Mouse (Mus musculus): ENCODE measurements around the gene Fcrl6. TPM values are rescaled to one million over a fixed set of nuclear protein-coding genes. Genes with fewer than 3 reads are reported as not detected.

Fcrl6 gene
- polyA plus RNA-seq, 1 experiment from 2014 or later, result not detected

GRCm38 (mm10) chr1:172555638-172556037 lies 46.7 kb downstream of the Fcrl6 start, which contains the start of gene Vsig8:
Vsig8 (plus strand) TSS chr1:172555938.
- WGBS, result 76% methylated on average over 11 of the region's 11 CpGs
- H3K4me3 ChIP-seq (ENCODE audit: low read length), result no peak within 1 kb of the TSS
- H3K27ac ChIP-seq (ENCODE audit: low read length), result no peak within 1 kb of the TSS
- peaks cover 19% of the 10 kb centered on the region for H3K4me1 ChIP-seq (ENCODE audit: insufficient read depth, low read length)
- H3K36me3 ChIP-seq (ENCODE audit: insufficient read depth, low read length), result no peaks in the 10 kb centered on the region
- no peak for ATAC-seq (ENCODE audit: low FRiP score, low TSS enrichment)
- no peak within 1 kb of the TSS for H3K9ac ChIP-seq (replicated peaks; ENCODE audit: low read length)
- no peaks in the 10 kb centered on the region for H3K9me3 ChIP-seq (ENCODE audit: low read length)
- H3K27me3 ChIP-seq (ENCODE audit: insufficient read depth, low read length), result peaks cover 9% of the 10 kb centered on the region
- no peak within 1 kb of the TSS for H3K4me2 ChIP-seq (replicated peaks; ENCODE audit: low read depth, low read length)

DNA sequence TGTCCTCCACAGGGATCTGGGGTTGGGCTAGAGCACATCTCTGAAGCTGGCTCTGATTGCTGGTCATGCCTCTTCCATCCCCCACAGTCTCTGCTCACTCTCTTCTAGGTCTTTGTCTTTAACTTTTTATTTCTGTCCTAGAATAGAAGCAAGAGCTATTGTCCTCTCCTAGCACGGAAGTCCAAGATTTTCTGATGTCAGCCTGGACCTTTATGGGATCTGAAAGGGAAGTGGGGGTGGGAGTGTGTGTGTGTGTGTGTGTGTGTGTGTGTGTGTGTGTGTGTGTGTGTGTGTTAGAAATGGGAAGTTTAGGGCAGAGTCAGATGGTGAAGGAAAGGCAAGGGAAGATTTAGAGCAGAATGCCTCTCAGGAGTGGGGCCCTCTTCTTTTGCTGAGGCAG lies 49.7 kb downstream of the Fcrl6 start:
- Histone ChIP-seq H3K9me3 (ENCODE audit: low read length) (no peaks in the 10 kb centered on the region), H3K4me1 (ENCODE audit: insufficient read depth, low read length) (peaks cover 30% of the 10 kb centered on the region), H3K9ac (replicated peaks; ENCODE audit: low read length) (no peak overlapping the region), H3K27ac (ENCODE audit: low read length) (peak overlapping the region; percentile 43), H3K4me3 (ENCODE audit: low read length) (no peak overlapping the region), H3K27me3 (ENCODE audit: insufficient read depth, low read length) (no peaks in the 10 kb centered on the region), H3K4me2 (replicated peaks; ENCODE audit: low read depth, low read length) (no peak overlapping the region), H3K36me3 (ENCODE audit: insufficient read depth, low read length) (no peaks in the 10 kb centered on the region)
- ATAC-seq (ENCODE audit: low FRiP score, low TSS enrichment), result no peak
- WGBS, result 43% methylated on average over 1 of the region's 1 CpGs

DNA sequence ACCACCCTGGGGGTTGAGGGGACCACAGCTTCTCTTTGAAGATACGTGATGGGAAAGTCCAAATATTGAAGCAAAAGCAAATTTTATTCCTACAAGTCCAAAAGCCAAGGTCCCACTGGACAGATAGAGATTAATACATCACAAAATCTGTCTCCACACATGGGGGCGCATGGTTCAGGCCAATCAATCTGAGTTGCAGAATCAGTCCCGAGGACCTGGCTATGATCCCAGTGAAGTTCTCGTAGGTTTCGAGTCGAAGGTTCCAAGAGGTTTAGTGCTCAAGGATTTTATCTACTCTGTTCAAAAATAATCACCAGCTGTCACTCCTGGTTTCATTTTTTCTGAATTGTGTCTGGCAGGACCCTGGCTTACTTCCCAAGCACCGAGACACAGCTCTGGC lies 51.3 kb downstream of the Fcrl6 start:
- peaks cover 30% of the 10 kb centered on the region for H3K4me1 ChIP-seq (ENCODE audit: insufficient read depth, low read length)
- ATAC-seq (ENCODE audit: low FRiP score, low TSS enrichment), result no peak
- no peaks in the 10 kb centered on the region for H3K9me3 ChIP-seq (ENCODE audit: low read length)
- peak overlapping the region; percentile 63 for H3K4me3 ChIP-seq (ENCODE audit: low read length)
- WGBS, result 51% methylated on average over 7 of the region's 7 CpGs
- peak overlapping the region; percentile 68 for H3K9ac ChIP-seq (replicated peaks; ENCODE audit: low read length)
- H3K27me3 ChIP-seq (ENCODE audit: insufficient read depth, low read length), result no peaks in the 10 kb centered on the region
- H3K27ac ChIP-seq (ENCODE audit: low read length), result no peak overlapping the region
- H3K36me3 ChIP-seq (ENCODE audit: insufficient read depth, low read length), result no peaks in the 10 kb centered on the region
- H3K4me2 ChIP-seq (replicated peaks; ENCODE audit: low read depth, low read length), result peak overlapping the region; percentile 78

DNA sequence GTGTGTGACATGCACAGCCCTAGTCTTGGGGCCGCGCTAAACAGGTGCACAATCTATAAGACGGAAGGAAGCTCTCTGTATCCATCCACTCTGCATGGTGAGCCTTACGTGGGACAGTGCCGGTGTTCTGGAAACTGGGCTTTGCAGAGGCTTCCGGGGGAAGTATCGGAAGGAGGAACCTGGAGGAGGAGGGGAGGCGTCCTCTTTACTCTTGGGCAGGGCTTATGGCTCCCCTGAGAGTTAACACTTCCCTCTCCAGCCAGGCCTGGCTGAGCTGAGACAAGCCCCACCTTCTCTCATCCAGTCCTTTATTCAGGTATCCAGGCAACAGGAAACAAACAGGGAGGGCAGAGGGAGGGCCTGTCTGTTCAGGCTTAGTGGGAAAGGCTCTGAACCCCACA lies 51.8 kb downstream of the Fcrl6 start:
- no peaks in the 10 kb centered on the region for H3K27me3 ChIP-seq (ENCODE audit: insufficient read depth, low read length)

GRCm38 (mm10) chr1:172549717-172550116 lies 52.6 kb downstream of the Fcrl6 start:
- H3K9me3 ChIP-seq (ENCODE audit: low read length), result no peaks in the 10 kb centered on the region
- 6% methylated on average over 8 of the region's 8 CpGs for WGBS
- peak overlapping the region; percentile 63 for H3K4me3 ChIP-seq (ENCODE audit: low read length)
- peak overlapping the region; percentile 46 for H3K27ac ChIP-seq (ENCODE audit: low read length)
- no peaks in the 10 kb centered on the region for H3K36me3 ChIP-seq (ENCODE audit: insufficient read depth, low read length)
- H3K4me2 ChIP-seq (replicated peaks; ENCODE audit: low read depth, low read length), result peak overlapping the region; percentile 78
- peak overlapping the region; percentile 68 for H3K9ac ChIP-seq (replicated peaks; ENCODE audit: low read length)
- no peaks in the 10 kb centered on the region for H3K27me3 ChIP-seq (ENCODE audit: insufficient read depth, low read length)
- ATAC-seq (ENCODE audit: low FRiP score, low TSS enrichment), result no peak
- H3K4me1 ChIP-seq (ENCODE audit: insufficient read depth, low read length), result peaks cover 24% of the 10 kb centered on the region

More for the DNA sequence above, 51.8 kb downstream of the Fcrl6 start:
- no peaks in the 10 kb centered on the region for H3K36me3 ChIP-seq (ENCODE audit: insufficient read depth, low read length)
- peak; percentile 92 for ATAC-seq (ENCODE audit: low FRiP score, low TSS enrichment)
- H3K9ac ChIP-seq (replicated peaks; ENCODE audit: low read length), result peak overlapping the region; percentile 68
- no peaks in the 10 kb centered on the region for H3K9me3 ChIP-seq (ENCODE audit: low read length)
- WGBS, result 0% methylated on average over 8 of the region's 8 CpGs
- H3K27ac ChIP-seq (ENCODE audit: low read length), result peak overlapping the region; percentile 46
- H3K4me1 ChIP-seq (ENCODE audit: insufficient read depth, low read length), result peaks cover 30% of the 10 kb centered on the region
- peak overlapping the region; percentile 78 for H3K4me2 ChIP-seq (replicated peaks; ENCODE audit: low read depth, low read length)
- H3K4me3 ChIP-seq (ENCODE audit: low read length), result peak overlapping the region; percentile 63

- Histone ChIP-seq H3K4me3 (ENCODE audit: low read length) (peak overlapping the region; percentile 63; the same call in 1 of the 2 replicates), H3K4me1 (ENCODE audit: insufficient read depth, low read length) (peaks cover 21% of the 10 kb centered on the region), H3K27me3 (ENCODE audit: insufficient read depth, low read length) (no peaks in the 10 kb centered on the region), H3K36me3 (ENCODE audit: insufficient read depth, low read length) (no peaks in the 10 kb centered on the region), H3K4me2 (replicated peaks; ENCODE audit: low read depth, low read length) (peak overlapping the region; percentile 78), H3K27ac (ENCODE audit: low read length) (no peak overlapping the region), H3K9ac (replicated peaks; ENCODE audit: low read length) (no peak overlapping the region), H3K9me3 (ENCODE audit: low read length) (no peaks in the 10 kb centered on the region)
- no peak for ATAC-seq (ENCODE audit: low FRiP score, low TSS enrichment)
- WGBS, result 18% methylated on average over 2 of the region's 2 CpGs
Observed at GRCm38 (mm10) chr1:172549314-172549713, 53.0 kb downstream of the Fcrl6 start.

GRCm38 (mm10) chr1:172548501-172548900 lies 53.9 kb downstream of the Fcrl6 start:
- Histone ChIP-seq H3K9ac (replicated peaks; ENCODE audit: low read length) (no peak overlapping the region), H3K9me3 (ENCODE audit: low read length) (no peaks in the 10 kb centered on the region), H3K4me1 (ENCODE audit: insufficient read depth, low read length) (peaks cover 18% of the 10 kb centered on the region), H3K4me2 (replicated peaks; ENCODE audit: low read depth, low read length) (no peak overlapping the region), H3K27me3 (ENCODE audit: insufficient read depth, low read length) (no peaks in the 10 kb centered on the region), H3K36me3 (ENCODE audit: insufficient read depth, low read length) (no peaks in the 10 kb centered on the region), H3K4me3 (ENCODE audit: low read length) (no peak overlapping the region), H3K27ac (ENCODE audit: low read length) (no peak overlapping the region)
- ATAC-seq (ENCODE audit: low FRiP score, low TSS enrichment), result no peak
- WGBS, result 40% methylated on average over 7 of the region's 7 CpGs

Other genes starting within 250 kb of the Fcrl6 start
- 7.3 and 7.8 TPM in 2 replicates for gene Pigm, start 226.0 kb downstream of the Fcrl6 start, polyA plus RNA-seq (2015; fragmentation: Nextera tagmentation; extraction: Ambion mirVana)
- gene Slamf9, start 127.2 kb downstream of the Fcrl6 start, polyA plus RNA-seq (2015; fragmentation: Nextera tagmentation; extraction: Ambion mirVana), result 1.0 and 1.7 TPM in 2 replicates
- gene Igsf9, start 120.8 kb downstream of the Fcrl6 start, polyA plus RNA-seq (2015; fragmentation: Nextera tagmentation; extraction: Ambion mirVana), result 45.7 and 58.1 TPM in 2 replicates
- gene Tagln2, start 102.5 kb downstream of the Fcrl6 start, polyA plus RNA-seq (2015; fragmentation: Nextera tagmentation; extraction: Ambion mirVana), result 280 and 282 TPM in 2 replicates
- 1.9 and 2.5 TPM in 2 replicates for gene Cfap45, start 81.8 kb downstream of the Fcrl6 start, polyA plus RNA-seq (2015; fragmentation: Nextera tagmentation; extraction: Ambion mirVana)
- 0.34 and 0.68 TPM in 2 replicates for gene Vsig8, start 46.6 kb downstream of the Fcrl6 start, polyA plus RNA-seq (2015; fragmentation: Nextera tagmentation; extraction: Ambion mirVana)
- 0.12 TPM in 1 of 2 replicates, not detected in the other for gene Slamf8, start 12.0 kb downstream of the Fcrl6 start, polyA plus RNA-seq (2015; fragmentation: Nextera tagmentation; extraction: Ambion mirVana)
- gene Dusp23, start 30.4 kb upstream of the Fcrl6 start, polyA plus RNA-seq (2015; fragmentation: Nextera tagmentation; extraction: Ambion mirVana), result 18.5 and 21.7 TPM in 2 replicates
- gene Crp, start 95.5 kb upstream of the Fcrl6 start, polyA plus RNA-seq (2015; fragmentation: Nextera tagmentation; extraction: Ambion mirVana), result 0.69 and 0.73 TPM in 2 replicates

Data from kidney, embryonic 16.5 days (tissue).